Mouse (Mus musculus) T-helper 2 cell (primary cell): ENCODE results near the gene Ctsll3.

ENCODE experiments used
- in situ Hi-C: fragments of 300-600 bp; cut with MboI, MseI; formaldehyde crosslinking; loops from one replicate; pipeline ENCODE4 v1.15.1; 2025; ENCODE audit warnings: high pct_unique_total_duplicates

Ctsll3 gene

GRCm38 (mm10) chr13:60802749-60803148 lies at the start of gene Ctsll3:
TSS of gene Ctsll3 (minus strand) at chr13:60802849.
- in situ Hi-C loops, result no loop called here

DNA sequence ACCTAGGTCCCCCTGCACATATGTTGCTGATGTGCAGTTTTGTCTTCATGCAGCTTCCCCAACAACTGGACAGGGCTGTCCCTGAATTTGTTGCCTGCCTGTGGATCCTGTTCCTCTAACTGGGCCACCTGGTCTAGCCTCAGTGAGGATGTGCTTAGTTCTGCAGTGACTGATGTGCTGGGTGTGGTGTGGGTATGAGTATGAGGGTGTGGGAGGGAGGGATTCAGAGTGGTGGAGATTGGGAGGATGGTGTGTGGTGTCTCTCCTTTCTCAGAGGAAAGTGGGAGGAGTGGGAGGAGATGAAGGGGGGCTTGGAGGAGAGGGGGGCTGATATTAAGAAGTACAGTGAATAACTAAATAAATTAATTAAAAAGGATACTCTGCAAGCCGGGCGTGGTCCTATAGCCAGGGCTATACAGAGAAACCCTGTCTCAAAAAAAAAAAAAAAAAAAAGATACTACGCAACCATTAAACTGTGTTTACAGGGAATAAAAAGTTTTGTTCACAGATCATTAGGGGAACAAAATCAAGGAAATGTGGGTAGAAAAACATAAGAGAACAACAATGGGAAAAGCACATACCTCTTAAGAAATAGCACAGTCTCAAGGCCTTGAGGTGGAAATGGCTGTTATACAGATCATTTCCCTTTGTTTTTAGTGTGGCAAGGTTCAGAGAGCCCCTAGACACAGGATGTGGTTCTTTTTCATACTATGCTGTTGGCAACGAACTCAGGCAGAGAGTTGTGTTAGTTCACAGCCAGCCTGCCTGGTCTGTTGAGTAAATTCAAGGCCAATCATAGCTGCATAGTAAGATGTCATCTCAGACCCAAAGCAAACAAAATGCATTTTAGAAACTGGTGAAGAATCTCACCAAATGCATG lies 45.8 kb upstream of the Ctsll3 start:
- in situ Hi-C loops, result no loop called here

DNA sequence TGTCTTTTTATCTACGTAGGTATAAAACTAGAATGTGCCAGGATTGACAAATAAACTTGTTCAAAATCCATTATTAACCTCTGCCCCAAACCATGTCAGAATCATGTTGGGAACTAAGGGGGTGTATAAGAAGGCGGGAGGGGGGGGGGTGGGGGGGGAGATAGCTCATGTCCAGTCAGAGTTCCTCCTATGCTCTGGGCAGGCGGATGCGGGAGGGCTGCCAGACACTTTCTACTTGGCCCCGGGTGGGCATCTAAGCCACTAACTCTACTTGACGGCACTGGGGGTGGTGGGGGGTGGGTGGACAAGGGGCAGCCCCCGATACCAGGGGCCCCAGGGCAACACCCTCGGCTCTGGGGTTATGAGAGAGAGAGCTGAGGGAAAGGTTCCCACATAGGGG lies 40.5 kb upstream of the Ctsll3 start:
- in situ Hi-C loops, result no loop called here

DNA sequence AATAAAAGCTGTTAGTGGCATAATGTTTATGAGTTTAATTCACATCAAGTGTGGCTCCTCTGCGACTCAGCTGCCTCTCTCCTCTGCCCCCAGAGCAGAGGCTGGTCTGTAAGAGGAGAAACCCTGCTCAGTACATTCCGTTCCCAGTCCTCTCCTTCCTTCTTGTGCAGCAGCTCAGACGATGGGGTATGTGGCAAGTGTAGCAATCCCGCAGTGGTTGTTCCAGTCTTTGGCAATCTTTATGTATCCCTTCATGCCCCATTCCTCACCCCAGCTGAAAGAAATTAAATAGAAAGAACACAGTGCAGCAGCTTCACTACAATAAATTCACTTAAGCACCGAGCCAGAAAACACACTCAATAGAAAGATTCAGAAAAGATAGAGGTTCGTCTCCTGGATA lies 40.1 kb upstream of the Ctsll3 start:
- in situ Hi-C loops, result no loop called here

DNA sequence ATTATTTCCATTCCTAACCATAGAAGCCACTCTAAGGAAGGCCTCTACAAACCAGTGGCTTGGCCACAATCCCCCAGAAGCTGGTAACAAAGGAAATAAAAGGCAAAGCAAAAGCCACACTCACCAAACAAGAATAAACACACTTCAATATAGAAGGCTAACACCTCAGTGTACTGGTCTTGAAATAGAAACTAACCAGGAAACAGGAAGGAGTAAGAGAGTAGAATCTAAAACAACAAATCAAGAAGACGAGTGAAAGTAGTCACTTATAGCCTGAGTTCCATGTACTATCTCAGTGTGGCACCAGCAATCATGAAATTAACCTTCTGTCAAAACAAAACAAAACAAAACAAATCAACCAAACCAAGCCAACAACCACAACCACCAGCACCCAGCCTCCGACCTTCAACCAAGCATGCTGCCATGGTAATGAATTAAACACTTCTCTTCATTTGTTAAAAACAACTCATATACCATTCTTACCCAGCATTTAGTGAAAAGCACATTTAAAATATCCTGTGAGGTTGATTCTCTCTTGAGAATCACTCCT lies 36.8 kb upstream of the Ctsll3 start:
- in situ Hi-C loops, result no loop called here

GRCm38 (mm10) chr13:60826052-60826451 lies 23.4 kb upstream of the Ctsll3 start:
- in situ Hi-C loops, result no loop called here

DNA sequence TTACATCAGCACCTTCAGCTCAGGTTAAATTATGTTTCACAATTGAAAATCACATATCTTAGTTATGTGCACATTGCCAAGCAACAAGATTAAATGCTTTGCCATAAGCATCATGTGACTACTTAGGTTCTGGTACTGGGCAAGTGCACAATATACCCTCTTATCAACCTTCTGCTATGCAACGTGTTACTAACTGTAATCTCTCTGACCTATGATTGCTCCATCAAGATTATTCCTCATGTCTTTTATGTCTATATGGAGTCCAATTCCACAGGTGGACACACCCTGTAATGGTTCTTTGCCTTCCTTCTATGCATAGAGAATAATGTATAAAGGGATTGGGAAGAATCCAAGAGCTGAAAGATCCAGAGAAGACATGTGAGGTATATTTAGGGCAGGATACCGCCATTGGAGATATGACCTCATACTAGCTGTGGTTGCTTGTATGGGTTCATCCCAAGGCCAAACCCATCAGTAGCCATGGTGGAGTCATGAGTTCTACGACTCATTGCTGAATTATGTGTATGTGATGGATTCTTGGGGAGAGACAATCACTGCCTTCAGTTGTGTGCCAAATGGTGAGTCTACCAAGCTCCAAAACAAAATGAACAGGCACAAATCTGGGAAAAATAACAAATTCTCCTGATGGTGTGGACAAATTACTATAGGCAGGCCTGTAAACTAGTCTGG lies 18.0 kb upstream of the Ctsll3 start:
- in situ Hi-C loops, result no loop called here

GRCm38 (mm10) chr13:60819469-60819868 lies 16.8 kb upstream of the Ctsll3 start:
- in situ Hi-C loops, result loop anchor here (5.0 kb wide), 1 partner anchor 57 kb away; no protein-coding TSS in a partner anchor

GRCm38 (mm10) chr13:60813722-60814121 lies 11.1 kb upstream of the Ctsll3 start:
- in situ Hi-C loops, result no loop called here

DNA sequence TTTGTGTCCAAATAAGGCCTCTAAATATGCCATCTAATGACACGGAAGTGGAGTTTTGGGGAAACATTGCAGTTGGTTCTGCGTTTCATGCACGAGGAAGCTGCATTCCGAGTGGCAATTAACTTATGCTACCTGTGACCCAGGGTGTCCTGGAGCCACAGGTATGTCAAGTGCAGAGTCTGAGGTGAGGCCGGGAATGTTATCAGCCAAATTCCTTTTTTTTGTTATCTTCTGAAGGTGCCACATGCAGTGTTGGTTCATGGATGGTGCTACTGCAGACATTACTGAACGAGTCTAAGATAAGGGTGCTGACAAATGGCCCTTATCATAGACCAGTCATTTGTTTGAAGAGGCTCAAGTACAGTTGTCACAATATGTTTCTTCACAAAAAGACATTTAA lies 10.1 kb upstream of the Ctsll3 start:
- in situ Hi-C loops, result no loop called here

DNA sequence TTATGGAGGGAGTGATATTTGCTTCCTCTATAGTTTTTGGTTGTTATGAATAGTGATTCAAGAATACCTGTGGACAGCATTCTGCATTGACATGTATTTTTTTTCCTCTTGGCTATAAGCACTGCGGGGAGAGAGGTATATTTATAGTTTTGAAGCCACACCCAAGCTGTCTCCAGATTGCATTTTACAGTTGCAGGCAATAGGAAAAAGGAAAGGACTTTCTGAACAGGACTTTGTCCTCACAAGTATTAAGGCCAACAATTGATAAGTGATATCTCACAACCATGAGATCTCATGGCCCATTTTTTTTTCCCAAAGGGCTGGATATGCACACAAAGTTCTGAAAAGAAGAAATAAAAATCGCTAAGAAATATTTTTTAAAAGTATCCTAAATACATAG lies 7.0 kb upstream of the Ctsll3 start:
- in situ Hi-C loops, result no loop called here

- in situ Hi-C loops, result no loop called here
These were observed 13.2 kb downstream of the Ctsll3 start for GRCm38 (mm10) chr13:60789466-60789865.

DNA sequence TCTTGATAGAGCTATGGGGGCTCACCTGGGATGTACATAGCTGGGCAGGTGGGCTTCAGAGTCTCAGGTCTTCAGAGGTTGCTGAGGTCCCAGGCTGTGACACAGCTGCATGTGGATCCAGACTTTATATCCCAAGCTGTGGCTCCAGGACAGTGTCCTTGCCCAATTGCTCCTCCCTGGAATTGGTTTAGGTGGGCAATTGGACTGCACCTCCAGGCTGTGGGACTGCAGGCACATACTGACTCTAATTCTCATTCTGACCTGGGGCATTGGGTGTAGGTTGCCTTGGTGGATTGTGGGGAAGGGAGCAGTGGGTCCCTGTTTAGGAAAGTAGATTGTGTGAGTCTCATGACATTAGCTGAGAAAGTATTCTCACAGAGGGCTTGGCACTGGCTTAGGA lies 16.4 kb downstream of the Ctsll3 start, which contains the start of gene BC051665:
Gene BC051665 (minus strand): TSS at position 101 of the 400 bp plus-strand sequence.
- in situ Hi-C loops, result no loop called here

DNA sequence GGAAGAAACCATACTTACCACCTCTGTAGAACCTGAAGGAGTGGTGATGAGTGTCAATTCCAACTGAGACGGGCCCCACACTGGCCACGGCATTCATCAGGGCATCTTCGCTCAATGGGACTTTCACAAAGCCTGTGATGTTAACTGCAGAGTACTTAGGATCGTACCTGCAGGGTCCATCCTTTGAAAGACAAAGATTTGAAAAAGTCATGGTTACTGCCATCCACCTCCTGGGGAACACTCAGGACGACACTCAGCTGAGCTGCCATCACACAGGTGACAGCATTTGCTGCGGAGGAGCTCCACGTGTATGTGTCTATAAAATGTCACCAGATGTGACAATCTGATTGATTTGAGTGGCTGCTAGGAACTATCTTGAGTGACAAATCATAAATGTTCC lies 19.3 kb downstream of the Ctsll3 start:
- in situ Hi-C loops, result no loop called here

GRCm38 (mm10) chr13:60780534-60780933 lies 22.1 kb downstream of the Ctsll3 start:
- in situ Hi-C loops, result no loop called here

- in situ Hi-C loops, result loop anchor here (5.0 kb wide), 1 partner anchor 56 kb away; no protein-coding TSS in a partner anchor
These were observed 41.5 kb downstream of the Ctsll3 start for GRCm38 (mm10) chr13:60761161-60761560.

DNA sequence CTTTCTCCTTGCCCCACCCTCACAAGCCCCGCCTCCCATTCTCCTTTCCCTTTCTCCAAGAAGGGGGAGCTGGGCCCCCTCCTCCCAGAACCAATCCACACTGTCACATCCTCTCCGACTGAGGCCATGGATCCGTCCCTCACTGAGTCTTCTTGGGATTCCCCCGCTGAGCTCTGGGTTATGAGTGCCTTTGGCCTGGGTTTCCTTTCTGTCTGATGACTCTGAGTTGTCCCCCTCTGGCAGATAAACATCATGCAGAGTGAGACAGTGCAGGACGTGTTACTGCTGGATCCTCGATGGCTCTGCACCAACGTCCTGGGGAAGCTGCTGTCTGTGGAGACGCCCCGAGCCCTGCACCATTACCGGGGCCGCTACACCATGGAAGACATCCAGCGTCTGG lies 42.3 kb downstream of the Ctsll3 start:
- in situ Hi-C loops, result loop anchor here (5.0 kb wide), 1 partner anchor 57 kb away; no protein-coding TSS in a partner anchor

DNA sequence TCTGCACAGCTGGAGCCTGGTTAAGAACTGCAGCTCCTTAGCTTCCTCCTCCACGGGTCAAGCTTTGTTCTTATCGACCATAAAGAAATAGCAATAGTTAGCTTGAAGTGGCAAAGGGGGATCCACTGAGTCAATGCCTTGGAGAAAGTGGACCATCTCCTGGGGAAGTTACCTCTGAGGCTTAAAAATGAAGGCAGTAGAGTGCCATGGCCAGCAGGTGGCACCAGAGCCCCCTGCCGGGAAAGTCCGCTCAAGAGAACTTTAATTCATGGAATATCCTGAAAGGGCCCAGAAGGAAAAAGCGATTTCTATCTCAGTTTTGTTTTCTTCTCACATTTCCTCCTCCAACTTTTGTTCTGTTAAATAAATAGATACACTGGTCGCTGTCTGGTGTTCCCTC lies 43.5 kb downstream of the Ctsll3 start:
- in situ Hi-C loops, result loop anchor here (5.0 kb wide), 1 partner anchor 483 kb away; no protein-coding TSS in a partner anchor

GRCm38 (mm10) chr13:60757292-60757691 lies 45.4 kb downstream of the Ctsll3 start:
- in situ Hi-C loops, result loop anchor here (5.0 kb wide), 1 partner anchor 485 kb away; no protein-coding TSS in a partner anchor

- in situ Hi-C loops, result loop anchor here (5.0 kb wide), 1 partner anchor 487 kb away; no protein-coding TSS in a partner anchor
These were observed 47.4 kb downstream of the Ctsll3 start for GRCm38 (mm10) chr13:60755251-60755650.

DNA sequence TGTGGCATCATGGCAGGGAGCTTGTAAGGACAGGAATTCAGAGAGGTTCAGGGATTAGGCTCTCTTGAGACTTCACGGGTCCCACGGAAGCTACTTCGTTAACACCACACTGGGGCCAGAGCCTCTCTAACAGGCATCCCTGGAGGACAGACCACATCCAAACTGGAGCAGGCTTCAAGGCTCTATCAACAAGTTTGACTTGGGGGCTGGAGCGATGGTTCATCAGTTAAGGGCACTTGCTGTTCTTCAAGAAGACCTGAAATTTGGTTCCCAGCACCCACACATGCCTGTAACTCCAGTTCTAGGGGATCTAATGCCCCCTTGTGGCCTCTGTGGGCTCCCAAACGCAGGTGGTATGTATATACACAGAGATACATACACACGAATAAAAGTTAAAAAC lies 49.4 kb downstream of the Ctsll3 start:
- in situ Hi-C loops, result no loop called here

- in situ Hi-C loops, result no loop called here
These were observed 51.7 kb downstream of the Ctsll3 start for GRCm38 (mm10) chr13:60750930-60751329.
